Mouse (Mus musculus): ENCODE measurements at regions not wholly inside any gene's neighbourhood (a gene's known extent, or its start where the extent isn't known, plus 50 kb on each side); places are given as distances from the start of the nearest gene placed in this dataset.

DNA sequence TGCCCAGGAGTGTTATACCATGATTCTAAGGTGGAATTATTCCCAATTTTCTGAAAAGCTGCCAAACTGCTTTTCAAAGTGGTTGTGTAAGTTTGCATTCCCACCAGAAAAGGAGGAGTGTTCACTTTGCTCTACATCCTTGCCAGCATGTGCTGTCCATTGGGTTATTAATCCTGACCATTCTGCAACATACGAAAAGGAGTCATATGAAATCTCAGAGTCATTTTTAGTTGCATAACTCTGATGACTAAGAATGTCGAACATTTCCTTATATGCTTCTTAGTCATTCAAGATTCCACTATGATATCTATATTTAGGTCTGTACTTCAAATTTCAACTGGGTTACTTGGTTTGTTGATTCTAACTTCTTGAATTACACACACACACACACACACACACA, 392.2 kb upstream of the Kif2b start:
- ATAC-seq (no peak), DNase-seq (ENCODE audit: low read depth, low spot score) (no peak)
- in situ Hi-C loops (cut with MboI; ENCODE audit: low pct_unique_long_range_greater_than_20kb) = no loop called here
- no peaks in the 10 kb centered on the region for H3K27me3 ChIP-seq
- POLR2A ChIA-PET = no interaction called here
- CTCF ChIA-PET = interaction anchor here (1.4 kb wide), 1 partner anchor 11 kb away, joined by 3 read pairs; no protein-coding TSS in a partner anchor
- TF ChIP-seq CTCF (IDR thresholded peaks at IDR 0.05) = no peak

DNA sequence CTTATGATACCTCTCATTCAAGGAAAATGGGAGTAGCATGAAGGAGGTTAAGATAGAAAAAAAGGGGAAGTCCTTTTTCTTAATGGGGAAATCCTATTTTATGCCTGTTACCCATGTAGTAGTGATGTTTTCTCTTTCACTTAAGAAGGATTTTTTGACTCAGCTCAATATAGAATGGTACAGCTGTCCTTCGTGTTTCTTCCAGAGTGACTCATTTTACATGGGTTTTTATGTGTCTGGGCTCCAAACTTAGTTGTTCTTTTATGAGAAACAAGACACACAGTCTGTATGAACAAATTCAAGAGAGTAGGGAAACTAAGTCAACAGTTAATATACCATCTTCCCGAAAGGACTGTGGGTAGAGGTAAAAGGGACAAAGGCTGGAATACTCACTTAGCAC, 367.0 kb upstream of the Kif2b start:
- no peak for ATAC-seq
- H3K27me3 ChIP-seq = no peaks in the 10 kb centered on the region
- TF ChIP-seq CTCF (IDR thresholded peaks at IDR 0.05) = no peak
- no peak for DNase-seq (ENCODE audit: low read depth, low spot score)
- POLR2A ChIA-PET = no interaction called here
- in situ Hi-C loops (cut with MboI; ENCODE audit: low pct_unique_long_range_greater_than_20kb) = no loop called here
- CTCF ChIA-PET = no interaction called here

Measured in Patski (cell line).